Mouse (Mus musculus) adrenal gland, adult 18-20 months (tissue): ENCODE results near the gene Hoxa10. TPM values are rescaled to one million over a fixed set of nuclear protein-coding genes. Genes with fewer than 3 reads are reported as not detected.
A peak's percentile ranks its signal among the peaks of the same experiment; 100 is the strongest.

Source experiments
- DNase-seq, 2 experiments: peaks; one replicate each; pipeline ENCODE4 v3.0.0; 2021 to 2022; ENCODE audit warnings: low spot score in 2 of 2
- long read RNA-seq, 2 experiments: library from polyadenylated mRNA; stranded (forward); transcript quantifications; one replicate each; pipeline ENCODE4 v2.0.0; 2021
- total RNA-seq, 2 experiments: library from RNA; stranded (reverse); gene quantifications; 1 replicate in 1 of 2; 2 replicates in 1 of 2; pipeline ENCODE4 v1.2.3; 2021

Hoxa10 gene
- under 1 TPM in 1 of 2 experiments, not detected in 1; 0.13 TPM for total RNA-seq
- long read RNA-seq, experiment 1, partial matches to known transcripts, result 0 of 1 reads
- long read RNA-seq, experiment 1, other reads (novel, unspliced or antisense), result 0 of 1 reads
- long read RNA-seq, experiment 2, result 0 reads

DNA sequence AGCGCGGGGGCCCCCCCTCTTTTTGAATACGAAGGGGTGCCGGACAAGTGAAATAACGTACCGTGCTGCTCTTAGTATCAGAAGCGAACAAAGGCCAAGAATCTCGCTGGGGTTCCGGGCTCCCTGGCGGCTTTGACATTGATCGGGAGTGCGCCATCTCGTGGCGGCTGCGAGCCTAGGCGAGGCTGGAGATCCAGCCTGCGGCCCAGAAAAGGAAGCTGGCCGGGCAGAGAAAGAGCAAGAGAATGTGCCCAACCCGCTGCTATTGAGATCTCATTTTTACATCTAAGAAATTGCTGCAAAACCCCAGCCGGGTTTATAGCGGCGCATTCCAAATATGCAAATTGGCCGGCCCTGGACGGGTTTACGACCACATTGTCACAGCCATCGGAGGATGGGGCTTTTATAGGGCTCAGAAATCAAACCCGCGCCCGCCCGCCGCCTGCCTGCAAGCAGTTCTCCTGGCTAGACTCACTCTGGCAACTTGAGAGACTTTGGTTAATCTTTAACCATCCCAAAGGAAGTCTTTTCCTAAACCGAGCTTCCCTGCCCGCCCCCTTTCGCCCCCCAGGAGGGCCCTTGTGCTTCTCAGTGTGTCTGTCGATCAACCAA, at the start of gene Hoxa10:
Gene Hoxa10 (minus strand): TSS at position 466 of the 612 bp plus-strand sequence.
- DNase-seq, result peak; percentile 71 to 78

DNA sequence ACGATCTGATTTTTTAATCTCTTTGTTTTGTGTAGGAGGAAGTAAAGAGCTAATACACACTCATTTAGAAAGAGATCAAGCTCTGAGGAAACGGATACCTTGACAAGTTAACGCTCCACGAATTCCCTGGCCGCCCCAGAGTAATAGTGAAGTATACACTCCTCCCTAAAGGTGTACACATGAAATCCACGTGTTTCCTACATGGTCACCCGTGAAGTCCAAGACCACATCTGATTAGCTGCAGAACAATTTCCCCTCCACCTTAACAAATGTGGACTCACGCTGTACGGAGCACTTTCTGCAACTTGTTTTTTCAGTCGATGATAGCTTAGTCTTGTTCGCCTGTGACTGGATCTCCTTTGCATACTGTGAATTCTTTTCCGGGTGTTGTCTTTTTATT, 49.5 kb upstream of the Hoxa10 start:
- DNase-seq, result no peak

DNA sequence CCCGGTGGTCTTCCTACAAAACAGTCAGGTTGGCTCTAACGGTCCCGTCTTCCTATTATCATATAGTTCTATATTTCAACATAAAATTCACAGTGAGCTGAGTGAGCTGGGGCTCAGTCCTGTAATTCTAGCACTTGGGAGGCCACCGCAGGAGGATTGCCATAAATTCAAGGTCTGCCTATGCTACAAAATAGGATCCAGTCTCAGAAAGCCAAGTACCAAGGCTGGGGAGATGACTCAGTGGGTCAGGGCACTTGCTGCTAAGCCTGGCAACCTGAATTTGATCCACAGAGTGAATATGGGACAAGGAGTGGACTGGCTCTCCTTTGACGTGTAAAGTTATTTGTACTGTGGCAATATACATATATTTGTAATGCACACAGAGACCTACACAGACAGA, 43.2 kb upstream of the Hoxa10 start:
- no peak for DNase-seq

DNA sequence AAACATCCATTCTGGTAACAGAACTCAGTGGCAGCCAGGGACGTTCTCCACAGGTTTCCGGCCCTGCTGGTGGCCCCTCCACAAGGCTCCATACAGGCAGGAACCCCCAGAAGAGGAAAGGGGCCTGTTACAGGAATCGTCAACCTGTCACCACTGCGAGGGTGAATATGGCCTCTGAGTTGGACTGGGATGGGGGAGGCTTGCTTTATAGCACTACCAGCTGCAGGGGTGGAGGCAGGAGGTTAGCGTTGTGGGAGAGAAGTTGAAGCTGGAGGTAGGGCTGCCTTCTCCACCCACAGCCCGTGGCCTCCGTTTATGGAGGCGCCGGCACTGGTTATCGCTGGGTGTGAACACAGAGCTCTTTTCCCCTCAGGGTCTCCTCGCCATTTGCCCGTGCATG, 40.4 kb upstream of the Hoxa10 start:
- no peak for DNase-seq

DNA sequence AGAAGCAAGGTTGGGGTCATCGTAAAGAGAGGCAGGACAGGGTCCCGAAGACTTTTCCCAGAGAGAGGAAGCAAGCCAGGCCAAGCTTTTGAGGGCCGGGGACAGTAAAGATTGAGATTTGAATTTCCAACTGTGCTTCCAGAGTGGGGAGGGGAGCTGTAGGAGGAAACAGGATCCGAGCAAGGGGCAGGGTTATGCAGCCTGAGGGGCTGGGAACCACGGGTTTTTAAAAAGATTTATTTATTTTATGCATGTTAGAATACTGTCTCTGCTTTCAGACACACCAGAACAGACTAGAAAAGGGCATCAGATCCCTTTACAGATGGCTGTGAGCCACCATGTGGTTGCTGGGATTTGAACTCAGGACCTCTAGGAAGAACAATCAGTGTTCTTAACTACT, 36.3 kb upstream of the Hoxa10 start:
- DNase-seq, result no peak

DNA sequence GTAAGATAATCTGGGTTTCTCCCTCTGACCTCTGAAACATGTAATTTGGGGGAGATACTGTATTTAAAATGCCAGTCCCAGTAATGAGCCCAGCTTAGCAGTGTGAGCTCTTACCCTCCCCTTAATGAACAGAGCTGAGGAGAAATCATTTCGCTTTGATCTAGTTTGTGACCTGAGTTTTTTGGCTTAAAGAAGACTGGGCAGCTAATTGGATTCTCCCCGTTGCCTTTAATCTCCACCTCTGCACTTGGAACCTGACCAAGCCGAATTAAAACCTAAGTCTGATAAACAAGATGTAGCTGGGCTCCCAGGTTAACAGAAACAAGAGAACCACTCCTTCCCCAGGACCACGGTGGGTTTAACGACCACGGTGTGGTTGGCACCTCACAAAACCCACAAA, 35.7 kb upstream of the Hoxa10 start:
- DNase-seq, result no peak

DNA sequence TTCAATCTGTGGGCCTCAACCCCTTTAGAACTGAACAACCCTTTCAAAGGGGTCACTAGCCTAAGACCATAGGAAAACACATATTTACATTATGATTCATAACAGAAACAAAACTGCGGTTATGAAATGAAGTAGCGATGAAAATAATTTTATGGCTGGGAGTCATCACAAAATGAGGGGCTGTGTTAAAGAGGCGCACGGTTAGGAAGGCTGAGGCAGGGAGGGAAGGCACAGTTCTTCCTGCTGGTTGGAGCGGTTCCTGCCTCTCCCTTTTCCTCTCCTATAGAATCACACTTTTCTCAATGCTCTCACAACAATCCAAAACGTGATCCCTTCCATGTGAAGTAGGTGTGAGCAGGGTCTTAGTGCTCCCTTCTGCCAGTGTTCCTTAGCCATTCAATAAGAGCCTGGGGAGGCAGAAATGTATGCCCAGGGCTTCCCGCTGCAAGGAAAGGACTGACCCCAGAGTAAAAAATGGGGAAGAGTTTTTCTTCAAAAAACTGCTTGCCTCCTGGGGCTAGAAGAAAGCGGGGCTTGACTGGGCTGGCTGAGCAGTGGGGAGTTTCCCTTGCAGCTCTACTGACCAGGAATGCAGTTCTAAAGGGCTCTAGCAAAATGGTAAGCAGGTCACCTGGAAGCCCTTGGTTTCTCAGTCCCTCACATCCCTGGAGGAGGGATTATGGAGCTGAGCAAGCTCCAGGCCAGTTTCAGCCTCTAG, 35.1 kb upstream of the Hoxa10 start:
- DNase-seq, result no peak

DNA sequence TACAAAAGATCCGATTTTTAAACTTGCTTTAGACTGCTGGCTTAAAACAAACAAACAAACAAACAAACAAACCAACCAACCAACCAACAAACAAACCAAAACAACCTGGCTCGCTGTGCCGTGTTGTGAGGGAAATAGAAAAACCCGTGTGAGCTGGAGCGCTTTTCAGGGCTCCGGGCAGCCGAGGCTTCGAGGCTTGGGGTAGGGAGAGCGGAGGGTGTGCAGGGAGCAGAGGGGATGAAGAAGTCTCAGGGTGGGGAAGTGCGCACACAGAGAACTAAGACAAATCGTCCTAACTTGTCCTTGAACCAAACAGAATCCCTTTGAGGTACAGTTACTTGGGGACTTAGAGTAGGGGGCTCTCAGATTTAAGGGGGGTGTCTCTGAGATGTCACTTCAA, 33.9 kb upstream of the Hoxa10 start:
- no peak for DNase-seq

DNA sequence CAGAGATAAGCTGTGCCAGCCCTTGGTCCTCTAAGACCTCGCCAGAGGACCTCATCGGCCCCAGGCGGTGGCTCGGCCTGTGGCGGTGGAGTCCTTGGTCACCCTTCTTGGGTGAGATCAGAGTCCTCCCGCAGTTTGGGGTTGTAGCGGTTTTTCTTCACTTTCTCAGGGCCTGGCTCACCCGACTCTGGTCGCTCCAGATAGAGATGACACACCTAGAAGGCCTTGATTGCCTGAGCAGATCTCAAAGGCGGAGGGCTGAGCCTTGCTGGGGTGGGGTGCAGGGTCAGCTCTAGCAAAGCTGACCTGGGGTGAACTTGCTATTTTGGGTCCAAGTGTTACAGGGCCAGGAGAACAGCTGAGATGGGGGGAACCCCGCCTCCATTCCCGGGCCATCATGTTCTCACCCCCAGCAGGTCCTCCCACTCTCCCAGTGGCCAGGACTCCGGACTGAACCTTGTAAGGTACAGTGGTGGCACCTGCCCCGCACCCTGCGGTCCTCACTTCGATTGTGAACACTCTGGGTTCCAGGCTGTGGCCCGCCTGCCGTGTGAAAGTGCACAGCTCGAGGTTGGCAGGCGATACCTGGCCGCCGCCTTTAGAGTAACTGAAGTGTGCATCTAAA, 33.1 kb upstream of the Hoxa10 start:
- DNase-seq, result no peak

DNA sequence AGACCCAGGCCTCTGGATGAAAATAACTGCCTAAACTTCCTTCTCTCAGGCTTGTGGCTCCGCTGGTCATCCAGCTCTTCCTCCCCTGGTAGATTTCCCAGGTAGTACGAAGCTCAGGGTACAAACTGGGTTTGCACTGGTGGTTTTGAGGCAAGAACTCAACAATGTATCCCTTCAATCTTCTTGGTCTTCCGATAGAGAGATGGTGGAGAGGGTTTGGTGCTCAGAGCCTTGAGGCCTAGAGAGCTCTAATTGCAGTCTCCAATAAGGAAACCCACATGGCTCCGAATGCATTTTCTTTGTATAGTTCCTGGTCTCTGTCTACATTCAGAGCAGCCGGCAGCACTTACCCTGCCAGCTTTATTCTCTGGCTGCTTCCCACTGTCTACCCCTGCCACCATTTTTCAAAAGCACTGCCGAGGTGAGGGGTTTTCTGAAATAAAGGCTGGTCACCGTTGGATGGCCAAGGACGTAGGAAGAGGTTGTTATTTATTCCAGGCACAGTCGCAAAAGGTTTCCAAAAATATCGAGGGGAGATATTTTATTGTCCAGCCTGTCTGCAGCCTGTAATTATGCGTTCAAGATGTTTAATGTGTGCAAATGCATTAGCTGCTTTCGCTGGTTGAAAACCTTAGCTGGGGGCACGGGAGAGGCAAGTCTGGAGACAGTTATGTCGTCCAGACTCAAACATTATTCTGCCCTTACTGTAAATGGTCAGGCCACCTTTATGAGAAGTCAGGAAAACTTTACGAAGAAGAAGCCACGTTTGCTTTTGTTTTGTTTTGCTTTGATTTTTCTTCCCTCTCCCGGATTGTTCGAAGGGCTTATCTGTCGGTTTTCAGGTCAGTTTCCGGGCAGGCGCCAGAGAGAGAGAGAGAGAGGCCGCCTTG, 32.4 kb upstream of the Hoxa10 start:
- DNase-seq, result no peak

DNA sequence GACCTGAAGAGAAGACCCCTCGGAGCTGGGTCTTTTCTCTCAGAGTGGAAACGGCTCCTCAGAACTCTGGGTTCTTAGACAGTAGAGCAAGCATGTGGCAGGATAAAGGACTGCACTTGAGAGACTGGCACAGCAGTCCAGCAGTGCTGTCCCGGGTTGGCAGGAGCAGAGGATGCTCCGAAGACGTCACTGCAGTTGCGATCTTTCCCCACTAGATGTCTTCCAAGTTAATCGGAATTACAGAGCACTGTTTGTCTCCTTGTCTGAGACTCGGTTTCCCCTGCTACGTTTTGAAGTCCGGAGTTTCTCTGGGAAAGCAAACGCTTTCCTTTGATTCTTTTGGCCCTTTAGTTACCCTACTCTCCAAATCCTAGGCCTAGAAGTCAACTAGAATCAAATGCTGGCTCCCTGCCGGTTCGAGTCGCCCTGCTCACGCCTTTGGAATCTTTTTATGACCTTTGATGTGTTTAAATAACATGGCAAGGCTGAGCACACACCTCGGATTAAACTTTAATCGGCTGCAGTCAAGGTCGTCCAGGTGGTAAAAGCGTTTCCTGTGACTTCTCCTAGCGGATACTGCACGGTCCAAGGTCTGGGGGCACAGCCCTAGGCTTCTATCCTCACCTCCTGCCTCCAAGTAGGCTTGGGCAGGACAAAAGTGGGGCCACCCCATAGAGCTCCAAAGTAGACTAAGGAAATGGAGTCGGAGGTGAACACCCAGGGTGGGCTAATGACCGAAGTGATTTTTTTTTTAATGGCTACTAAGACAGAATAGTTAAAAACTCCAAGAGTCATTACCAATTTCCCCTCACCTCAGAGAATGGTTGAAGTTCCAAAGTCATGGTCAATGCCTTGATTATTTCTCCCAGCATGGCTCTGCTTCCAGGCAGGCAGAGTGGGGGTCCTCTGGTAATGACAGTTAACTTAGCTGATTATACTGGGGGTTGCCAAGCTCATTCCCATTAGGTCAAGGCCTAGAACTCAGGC, 30.1 kb upstream of the Hoxa10 start:
- peak; percentile 54 to 60 for DNase-seq

DNA sequence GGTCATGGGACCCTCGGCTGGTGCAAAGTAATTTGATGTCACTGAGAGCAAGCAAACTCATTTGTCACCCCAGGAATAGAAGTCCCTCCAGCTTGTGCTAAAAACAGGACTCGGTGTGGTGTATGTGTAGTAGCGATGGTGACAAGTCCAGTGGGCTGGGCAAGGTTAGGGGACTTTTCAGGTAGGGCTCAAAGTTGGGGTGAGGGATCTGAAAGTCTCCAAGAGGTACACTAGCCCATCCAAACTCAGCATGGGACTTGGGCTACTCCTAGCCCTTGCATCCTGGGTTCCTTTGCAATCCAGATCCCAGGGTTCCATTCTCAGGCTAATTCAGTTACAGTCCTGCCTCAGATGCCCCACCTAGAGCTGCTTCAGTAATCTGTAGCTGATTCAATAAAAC, 28.1 kb upstream of the Hoxa10 start:
- no peak for DNase-seq

DNA sequence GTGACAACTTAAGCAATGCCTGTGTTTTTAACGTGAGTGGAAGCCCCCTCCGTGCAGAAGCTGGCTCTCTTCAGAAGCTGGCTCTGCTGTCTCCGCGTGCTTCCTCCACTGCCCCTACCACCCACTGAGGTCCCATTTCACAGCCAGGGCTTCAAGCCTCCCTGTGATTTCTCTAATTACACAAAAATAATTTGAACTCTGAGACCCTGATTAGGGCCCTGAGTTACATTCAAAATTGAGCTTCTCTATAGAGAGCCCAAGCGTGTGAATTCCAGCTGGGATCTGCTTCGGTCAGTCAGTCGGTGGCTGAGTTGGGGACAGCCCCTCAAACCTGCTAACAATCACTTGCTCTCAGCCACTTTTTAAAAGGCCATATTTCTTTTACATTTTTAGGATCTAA, 27.7 kb upstream of the Hoxa10 start:
- no peak for DNase-seq

DNA sequence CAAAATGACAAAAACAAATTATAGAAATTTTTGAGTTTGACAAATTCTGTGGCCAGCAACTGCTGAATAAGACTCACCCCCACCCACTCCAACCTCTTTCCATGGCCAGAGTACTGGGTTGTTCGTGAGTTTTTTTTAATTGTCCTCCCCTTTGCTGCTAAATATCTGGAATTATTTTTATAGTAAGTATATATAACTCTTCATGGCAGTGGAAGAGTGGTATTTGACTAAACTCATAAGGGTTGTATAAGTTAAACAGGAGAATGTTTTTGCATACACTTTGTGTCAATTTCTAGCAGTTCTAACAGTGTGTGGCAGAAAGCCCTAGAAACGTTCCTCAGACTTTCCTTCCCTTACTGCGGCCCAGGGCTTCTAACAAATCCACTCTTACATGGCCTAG, 27.0 kb upstream of the Hoxa10 start:
- DNase-seq, result no peak

DNA sequence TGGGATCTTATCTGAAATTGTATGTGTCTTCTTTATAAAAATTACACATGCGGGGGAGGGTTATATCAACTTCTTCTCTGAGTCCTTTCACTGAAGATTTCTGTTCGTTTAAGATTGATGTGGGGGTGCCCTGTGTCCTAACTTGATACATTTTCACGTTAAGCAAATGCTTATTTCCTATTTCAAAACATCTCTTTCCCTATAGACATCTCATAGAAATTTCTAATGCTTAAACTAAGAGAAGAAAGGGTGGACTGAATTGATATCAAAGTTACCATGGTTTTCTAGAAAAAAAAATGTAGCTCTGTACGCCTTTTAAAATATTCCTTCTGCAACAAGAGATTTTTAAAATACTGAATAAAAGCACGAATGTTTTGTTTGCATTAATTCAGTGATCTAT, 26.6 kb upstream of the Hoxa10 start:
- no peak for DNase-seq

DNA sequence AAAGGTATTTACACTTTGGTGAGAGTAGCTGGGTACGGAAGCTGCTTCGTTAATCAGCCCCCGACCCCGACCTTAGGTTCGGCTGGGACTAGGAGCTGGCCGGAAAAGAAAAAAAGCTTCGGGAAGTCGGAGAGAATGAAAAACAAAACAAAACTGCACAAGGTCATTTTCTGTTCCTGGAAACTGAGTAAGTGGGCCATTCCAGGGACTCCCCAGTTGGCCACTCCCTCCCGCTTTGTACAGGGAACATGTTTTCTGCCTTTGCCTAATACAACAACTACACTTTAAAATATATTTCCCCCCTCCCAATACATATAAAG, 26.0 kb upstream of the Hoxa10 start:
- DNase-seq, result no peak

DNA sequence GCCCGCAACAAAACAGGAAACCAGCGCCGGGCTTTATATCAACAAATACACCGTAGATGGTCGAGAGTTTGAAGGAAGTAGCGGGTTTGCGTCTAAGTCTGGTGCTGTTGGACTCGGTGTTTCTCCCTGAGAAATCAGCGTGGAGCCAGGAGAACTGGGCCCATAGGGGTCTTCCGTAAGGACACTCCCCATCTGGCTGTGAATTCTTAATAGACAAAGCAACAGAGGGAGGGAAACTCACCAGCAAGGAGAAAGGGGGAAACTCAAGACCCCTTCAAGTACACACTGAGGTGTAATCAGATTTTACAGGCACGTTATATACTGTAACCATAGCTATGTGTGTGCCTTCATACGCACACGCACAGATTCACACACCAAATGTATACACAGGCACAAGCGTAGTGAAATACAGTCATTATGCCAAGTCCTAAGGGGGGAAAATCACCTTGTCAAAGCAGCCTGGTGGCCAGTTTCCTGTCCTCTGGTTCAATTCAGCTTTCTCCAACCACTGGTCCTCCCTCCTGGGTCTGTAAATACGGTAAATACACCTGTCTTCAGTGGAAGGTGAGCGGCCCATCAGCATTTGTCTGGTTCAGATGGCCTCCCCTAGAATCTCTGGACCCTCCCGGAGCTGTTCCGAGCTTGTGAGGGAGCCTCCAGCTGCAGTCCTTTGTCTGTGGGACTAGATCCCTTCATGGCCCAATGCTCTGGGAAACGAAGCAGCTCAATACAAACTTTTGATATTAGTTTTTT, 25.4 kb upstream of the Hoxa10 start:
- DNase-seq, result no peak

DNA sequence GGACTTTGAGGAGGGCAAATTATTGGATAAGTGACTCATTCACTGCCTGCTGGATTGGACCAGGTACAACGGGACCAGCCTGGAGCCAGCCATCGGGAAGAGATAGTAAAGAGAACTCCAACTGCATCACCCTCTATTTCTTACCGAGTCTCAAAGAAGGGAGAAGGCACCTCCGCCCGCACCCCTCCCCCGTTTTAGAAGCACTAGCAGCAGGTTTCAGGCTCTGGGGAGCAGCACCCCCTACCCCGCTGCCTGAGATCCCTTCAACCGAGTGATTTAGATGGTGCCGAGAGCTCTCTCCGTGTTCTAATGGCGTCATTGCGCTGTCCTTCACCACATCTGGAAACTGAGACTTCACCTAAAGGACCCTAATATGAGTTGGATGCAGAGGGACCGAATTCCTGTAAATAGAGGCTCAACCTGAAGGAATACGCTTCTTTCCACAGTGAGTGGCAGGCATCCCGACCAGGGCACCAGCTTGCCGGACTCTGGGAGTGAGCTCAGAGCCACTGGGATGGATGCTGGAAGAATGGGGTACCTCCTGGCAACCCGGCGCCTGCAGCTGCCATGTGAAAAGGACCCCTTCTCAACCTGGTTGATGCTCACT, 24.8 kb upstream of the Hoxa10 start:
- no peak for DNase-seq

DNA sequence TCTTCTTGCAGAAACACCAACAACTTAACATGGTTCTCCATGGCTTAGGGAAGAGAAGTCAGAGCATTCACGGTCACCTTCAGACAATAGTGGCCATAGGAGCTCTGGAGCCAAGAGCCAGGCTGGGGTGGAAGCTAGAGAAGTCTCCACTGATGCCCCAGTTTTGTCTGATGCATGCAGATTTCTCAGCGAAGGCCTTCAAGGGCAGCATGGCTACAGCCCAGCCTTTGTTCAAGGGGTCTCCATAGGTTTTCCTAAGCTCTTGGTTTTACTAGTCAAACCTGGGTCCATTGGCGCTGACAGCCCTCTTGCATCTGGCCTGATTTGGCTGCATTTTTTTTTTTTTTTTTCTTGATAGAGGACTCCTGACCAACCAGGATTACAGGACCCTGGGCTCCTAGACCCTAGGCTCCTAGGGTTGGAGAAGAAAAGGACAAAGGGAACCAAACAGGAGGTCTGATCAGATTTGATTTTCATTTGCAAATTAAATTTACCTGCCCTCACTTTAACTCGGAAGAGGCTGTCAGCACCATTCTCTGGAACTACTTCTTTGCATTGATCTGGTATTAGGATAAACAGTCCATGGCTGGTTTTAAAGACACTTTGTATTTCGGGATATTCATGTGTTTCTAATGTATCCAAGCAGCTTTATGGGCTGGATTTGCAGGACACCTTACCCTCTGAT, 23.6 kb upstream of the Hoxa10 start:
- DNase-seq, result no peak
